Mouse (Mus musculus) embryo, embryonic 11.5 days (tissue): ENCODE results near the gene Nexn.
"Not testable (repeated sequence)": the region's sequence is repeated elsewhere in the genome, so short reads cannot be mapped to it uniquely, and the experiment has no call there.

ENCODE experiments used
- DNase-seq: peaks from one replicate; pipeline ENCODE4 v3.0.0-alpha.2; 2012; ENCODE audit warnings: low read depth, low spot score

The Nexn gene

DNA sequence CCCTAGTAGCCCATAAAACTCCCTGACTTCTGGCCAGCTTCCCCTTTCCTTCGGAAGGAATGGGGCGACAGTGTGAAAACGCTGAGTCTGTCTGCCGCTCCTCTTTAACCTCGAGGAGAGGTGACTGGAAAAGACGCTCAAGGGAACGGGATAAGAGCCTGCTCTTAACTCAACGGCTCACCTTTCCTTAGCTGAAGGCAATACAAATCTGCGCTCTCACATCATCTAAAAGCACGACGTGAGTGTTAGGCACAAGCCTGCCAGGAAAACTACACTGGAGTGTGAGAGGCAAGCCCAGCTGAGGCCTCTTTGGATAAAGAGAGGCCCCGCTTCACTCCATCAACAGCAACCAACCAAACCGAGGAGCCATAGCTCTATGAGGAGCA is at the start of gene Nexn:
TSS of gene Nexn (minus strand) at position 315 of the 386 bp plus-strand sequence.
- no peak for DNase-seq

DNA sequence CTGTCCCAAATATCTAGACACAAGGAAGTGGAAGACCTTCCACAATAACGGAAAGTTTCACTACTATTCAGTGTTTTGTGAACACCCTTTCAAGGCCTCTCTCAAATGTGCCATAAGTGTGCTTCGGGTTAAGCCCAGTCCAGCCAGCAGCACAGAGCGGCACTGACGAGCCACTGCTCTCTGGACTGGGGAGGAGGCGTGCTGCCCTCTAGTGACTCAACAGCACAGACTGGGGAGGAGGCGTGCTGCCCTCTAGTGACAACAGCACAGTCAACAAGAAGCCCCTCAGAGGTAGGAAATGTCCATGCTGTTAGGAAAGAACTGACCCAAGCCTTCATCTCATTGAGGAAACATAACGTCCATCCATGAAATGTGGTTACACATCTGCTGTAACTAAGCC is 49.5 kb upstream of the Nexn start:
- DNase-seq = peak; percentile 74

DNA sequence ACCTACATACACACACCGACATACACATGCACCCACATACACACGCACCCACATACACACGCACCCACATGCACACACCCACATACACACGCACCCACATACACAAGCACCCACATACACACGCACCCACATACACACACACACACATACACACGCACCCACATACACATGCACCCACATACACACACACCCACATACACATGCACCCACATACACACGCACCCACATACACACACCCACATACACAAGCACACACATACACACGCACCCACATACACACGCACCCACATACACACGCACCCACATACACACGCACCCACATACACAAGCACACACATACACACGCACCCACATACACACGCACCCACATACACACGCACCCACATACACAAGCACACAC is 48.5 kb upstream of the Nexn start:
- not testable (repeated sequence) for DNase-seq

DNA sequence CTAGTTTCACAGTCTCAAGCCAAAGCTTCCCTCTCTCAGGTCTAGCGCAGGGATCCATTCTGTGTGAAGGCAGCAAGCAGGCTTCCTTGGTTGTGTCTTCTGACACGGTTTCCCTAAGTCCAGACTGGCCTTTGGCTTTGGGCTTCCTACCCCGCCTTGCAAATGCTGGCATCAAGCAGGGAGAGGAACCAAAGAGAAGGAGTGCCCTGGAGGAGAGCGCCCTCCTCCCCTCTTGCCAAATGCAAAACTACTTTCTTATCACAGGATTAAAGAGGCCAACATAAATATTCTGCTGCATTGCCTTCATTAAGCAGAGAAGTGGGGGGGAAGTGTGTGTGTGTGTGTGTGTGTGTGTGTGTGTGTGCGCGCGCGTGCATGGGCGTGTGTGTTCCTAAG is 43.1 kb upstream of the Nexn start:
- DNase-seq = no peak

DNA sequence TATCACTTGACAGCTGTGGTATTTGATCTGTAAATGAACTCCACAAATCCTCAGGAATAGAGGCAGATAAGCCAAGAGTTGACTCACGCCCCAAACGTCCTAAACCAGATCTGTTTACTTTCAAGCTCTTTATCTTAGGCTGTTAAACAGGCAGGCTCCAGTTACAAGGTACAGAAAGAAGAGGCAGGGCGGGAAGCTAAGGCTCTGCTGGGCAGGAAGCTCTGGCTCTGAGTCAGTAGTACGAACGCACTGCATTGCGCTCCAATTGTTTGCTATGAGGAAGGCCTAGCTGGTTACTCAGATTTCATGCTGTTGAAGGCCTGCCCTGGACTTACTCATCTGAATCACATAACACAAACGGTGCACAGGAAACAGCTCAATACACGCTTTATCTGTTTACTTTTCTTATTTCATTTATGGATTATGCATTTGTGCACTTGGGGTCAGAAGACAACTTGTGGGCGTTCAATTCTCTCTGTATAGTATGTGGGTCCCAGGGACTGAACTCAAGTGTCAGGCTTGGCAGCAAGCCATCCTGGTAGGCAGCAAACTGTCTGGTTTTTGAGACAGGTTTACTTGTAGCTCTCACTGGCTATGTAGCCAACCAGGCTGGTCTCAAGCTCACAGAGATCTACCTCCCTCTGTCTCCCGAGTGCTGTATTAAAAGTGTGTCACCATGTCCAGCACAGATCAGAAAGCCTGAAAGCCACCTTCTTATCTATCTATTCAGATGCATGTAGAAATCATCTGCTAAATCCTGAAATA is 42.5 kb upstream of the Nexn start:
- no peak for DNase-seq

DNA sequence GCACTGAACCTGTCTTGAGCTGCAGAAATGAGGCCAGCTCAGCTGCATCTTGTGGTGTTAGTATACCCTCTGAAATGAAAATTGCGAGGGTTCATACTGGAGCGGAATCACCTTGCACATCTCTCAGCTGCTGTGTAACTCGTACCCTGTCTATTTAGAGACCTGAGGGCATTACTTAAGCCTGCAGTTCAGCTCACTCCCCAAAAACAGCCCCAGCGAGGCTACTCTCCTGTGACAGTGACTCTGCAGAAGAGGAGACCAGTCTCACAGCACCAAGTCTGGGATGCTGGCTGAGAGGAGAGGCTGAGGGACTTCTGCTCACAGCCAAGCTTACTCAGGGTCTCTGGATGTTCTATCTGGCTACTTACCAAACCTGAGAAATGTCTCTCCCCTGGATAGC is 39.8 kb upstream of the Nexn start:
- DNase-seq = no peak

DNA sequence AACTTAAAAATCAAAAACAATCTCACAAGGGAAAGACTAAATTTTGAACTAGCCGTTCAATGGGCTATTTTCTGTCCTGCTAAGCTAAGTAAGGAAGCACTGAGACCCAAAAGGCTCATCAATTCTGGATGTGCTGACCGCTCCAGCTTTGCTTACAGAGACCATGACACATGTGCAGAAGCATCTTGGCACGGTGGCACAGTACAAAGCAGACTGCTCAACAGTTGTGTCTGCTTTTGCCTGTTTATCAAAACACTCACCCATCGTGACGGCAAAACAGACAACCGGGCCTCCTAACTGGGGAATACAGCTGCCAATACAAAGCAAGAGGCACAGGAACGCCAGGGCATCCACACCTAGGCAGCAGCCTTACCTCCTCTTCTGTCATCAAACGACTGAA is 38.9 kb upstream of the Nexn start:
- DNase-seq = no peak

DNA sequence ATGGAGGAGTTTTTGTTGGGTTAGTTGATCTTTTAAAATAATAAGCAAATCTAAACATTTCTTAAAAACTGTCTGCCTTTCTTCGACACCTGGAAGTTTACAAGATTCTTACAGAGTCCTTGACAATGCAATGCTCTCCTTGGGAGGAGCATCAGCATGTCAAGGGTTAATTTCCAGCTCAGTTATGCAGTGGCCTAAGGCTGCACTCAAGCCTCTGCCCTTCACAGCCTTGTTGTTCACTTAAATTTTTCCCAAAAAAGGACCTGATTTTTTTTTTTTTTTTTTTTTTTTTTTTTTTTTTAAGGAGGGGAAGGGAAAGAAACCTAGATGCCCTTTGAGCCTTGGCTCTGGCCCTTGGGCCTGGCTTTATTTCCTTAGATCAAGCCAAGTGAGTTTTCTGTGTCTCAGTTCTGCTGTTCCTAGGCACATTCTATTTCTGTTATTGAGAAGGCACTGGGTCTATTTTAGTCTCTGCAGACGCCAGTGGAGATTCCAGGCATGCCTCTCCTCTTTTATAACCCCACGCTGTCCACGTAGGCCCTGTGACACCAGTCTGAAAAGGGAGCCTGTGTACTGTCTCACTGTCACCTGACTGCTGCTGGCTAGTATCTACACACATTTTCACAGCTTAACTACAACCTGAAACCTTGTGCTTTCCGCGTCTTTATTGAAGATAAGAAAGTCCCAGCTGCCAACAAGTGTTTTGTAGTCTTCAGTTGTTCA is 38.1 kb upstream of the Nexn start:
- DNase-seq = no peak

DNA sequence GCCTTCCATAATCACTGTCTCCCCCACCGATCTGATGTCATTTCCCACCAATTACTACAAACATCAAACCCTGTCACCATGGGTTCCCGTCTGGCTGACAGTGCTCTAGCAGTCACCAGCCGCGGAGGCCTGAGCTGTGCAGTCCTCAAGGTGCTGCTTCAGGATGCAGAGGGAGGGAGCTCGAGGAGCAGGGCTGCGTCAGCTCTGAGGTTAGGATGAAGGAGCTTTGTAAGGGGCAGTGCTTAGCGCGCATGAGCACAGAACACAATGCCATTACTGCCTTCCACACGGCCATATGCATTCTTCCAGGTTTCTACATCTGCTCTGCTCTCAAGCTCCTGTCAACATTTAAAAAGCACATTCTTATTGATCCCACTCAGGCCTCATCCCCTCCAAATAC is 36.8 kb upstream of the Nexn start:
- no peak for DNase-seq

DNA sequence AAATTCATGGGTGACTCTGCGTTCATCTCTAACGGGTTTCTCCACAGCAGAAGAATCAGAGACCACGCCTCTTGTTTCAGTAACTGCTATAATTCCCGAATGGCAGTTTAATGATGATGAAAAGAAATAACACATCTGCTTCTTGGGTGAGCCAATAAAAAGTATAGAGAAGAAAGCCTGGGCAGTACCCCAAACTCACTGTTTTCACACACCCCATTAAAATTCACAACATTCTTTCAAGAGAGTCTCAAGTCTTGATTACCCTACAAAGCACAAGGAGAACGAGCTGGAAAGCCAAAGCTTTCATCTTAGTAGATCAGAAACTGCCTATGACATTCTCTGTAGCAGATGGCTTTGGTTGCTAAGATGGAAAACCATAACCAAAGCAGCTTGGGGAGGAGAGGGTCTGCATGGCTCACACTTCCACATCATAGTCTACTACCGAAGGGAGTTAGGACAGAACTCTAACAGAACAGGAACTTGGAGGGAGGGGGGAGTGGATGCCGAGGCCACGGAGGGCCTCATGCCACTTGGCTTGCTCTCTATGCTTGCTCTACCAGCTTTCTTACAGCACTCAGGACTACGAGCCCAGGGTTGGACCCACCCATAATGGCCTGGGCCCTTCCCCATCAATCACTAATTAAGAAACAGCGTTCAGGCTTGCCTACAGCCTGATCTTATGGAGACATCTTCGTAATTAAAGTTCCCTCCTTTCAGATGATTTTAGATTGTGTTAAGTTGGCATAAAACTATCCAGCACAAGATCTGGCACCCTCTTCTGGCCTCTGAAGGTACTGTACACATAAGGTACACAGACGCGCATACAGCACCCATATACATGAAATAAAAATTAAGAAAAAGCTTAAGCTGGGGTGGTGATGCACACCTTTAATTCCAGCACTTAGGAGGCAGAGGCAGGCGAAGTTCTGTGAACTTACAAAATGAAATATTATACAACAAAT is 34.5 kb upstream of the Nexn start:
- DNase-seq = no peak

DNA sequence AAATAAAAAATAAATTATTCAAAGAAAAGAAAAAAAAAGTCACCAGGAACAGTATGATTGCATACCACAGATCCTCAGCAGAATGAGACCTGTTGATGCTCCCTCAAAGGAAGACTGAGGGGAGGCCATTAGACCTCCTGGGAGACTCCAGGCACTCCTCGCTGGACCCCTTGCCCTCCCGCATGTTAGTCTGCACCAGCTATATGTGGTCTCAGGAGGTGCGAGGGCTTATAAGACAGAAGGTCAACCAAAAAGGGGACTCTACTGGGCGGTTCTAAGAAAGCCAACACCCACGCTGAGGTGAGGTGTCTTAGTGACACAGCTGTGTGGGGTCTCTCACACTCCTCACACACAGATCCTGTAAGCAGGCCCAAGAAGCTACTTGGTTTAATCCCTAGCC is 29.7 kb upstream of the Nexn start:
- no peak for DNase-seq

DNA sequence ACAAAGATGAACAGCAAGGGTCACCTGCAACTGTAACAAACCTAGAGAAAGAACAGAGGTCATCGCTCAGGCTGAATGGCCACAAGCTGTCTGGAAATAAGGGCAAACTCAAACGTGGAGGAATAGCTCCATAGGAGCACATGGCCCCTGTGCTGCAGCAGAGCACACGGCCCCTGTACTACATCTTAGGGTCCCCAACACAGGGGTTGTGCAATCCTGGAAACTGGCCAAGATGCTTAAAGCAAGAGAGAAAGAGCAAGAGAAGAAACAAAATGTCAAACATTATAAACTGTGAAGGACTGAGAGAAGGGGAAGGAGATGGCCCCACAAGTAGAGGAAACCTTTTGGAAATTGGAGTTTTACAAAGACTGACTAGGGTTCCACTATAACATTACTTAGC is 28.2 kb upstream of the Nexn start:
- no peak for DNase-seq

DNA sequence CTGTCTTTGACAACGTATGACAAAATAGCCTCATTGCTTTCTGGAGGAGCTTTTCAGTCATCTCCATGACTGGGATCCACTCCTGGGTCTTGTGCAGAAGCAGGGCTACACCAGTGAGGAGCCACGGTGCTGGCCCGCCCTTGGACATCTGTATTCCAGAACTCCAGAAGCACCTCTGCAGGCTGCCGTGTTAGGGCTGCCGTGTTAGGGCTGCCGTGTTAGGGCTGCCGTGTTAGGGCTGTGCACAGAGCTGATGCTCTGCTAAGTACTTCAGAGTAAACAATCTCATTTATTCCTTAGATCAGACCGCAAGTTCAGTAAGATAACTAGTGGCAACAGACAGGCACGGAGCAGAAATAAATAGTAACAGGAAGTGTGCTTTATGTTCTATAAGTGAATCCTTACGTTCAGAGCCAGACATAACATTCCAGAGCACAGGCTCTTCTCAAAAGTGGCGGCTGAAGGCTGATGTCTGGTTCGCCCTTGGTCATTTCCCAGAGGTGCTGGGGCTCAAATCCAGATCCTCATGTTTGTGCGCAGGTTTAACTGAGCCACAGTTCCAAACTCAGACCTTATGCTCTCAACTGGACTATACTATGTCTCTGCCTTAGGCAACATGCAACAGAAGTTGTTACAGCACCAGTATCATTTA is 27.5 kb upstream of the Nexn start:
- no peak for DNase-seq

DNA sequence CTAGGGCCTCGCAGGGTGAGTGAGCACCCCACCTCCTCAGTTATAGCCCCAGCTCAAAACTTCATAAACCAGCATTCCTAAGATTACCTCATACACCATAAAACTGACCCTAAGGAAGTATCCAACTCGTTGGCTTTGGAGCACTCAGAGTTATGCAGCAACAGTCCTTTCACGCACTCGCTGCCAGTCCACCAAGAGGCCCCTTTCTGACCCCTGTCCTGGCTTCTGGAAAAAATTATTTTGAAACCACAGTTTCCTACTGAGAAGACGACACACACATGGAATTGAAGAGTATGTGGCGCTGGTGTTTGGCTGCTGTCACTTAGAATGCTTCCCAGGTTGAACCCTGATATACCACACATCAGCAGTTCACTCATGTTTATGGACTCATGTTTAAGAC is 25.7 kb upstream of the Nexn start:
- no peak for DNase-seq

DNA sequence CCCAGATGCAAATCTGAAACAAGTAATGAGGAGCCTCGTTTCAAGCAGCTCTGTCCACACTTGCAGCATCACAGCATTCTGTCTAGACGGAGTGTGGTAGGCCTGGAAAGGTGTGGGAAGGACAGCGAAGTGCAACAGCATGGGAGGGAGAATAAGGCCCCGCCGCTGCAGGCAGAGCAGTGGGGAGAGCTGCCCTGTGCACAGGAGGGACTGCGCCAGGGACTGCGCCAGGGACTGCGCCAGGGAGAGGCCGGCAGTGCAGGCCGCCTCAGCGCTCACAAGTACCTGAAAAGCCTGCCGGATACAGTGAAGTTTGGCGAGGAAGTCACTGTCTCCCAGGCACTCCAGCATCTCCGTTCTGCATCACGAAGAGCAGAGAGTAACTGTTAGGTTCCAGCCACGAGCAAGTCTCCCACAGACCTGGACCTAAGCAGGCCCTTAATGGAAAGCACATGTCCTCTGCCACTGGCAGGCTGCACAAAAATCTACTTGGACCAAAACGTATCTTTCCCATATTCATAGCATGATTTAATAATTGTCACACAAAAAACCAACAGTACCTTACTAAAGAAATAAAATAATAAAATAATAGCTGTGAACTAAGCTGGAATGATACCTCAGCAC is 24.1 kb upstream of the Nexn start:
- DNase-seq = no peak

DNA sequence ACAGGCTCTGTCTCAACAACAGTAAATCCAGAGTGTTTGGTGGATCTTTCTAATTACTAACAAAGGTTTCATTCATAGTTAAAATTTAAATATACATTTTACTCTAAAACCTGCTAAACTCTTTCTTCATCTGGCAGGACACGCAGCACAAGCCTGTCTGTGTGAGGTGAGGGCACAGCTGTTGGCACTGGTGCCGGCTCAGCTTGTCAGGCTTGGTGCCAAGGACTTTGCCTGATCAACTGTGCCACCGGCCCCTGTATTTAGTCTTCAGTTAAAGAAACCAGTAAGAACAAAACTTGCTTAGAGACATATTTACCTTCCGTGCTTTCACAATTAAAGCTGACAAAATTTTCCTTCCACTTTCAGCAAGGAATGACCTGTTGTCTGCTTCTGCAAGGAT is 22.6 kb upstream of the Nexn start:
- no peak for DNase-seq

DNA sequence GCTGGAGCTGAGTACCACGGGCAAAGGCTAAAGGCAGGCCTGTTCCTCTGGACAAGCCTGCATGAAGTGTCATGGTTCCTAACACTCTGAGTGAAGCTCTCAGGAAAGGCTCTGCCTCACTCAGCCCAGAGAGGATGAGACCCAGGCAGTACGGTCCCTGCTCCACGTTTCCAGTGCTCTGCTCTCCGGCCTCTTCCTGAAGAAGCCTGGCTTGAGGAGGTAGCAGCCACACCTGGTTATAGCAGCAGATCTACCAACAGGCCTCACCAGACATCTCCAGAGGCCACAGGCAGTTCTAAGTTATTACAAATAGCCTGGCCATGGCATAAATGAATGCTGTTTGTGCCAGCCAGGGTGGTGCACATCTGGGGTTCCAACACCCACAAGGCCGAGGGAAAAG is 22.1 kb upstream of the Nexn start:
- no peak for DNase-seq

DNA sequence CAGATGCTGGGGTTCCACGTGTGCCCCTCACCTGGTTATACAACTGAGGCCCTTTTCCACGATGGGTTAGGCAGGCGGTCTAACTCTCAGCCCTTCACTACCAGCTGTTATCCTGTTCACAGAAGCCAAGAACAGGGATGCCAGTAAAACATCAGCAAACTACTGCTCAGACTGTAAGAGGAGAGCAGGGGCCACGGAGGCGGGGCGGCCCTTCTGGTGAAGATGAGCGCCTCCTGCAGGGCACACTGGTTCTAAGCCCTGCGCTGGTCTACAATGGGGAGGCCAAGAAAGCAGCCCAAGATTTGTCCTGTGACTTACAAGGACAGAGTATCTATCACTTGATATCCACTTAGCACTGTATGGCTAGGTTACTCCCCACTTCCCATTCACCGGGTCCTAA is 21.7 kb upstream of the Nexn start:
- no peak for DNase-seq

DNA sequence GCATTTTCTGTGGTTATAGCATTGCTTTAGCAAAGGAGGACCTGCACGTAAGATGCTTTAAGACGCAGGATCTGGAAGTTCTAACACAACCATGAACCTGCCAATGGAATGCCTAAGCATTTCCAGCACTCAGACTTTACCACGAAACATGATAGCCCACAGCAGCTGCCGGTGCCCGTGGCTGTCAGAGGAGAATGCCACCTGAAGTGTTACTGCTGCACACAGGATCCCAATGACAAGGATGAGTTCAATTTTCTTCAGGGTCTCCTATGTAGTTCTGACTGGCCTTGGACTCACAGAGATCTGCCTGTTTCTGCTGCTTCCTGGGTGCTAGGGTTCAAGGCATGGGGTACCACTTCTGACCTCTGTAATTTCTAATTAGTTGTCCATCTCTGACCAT is 18.6 kb upstream of the Nexn start:
- DNase-seq = no peak

DNA sequence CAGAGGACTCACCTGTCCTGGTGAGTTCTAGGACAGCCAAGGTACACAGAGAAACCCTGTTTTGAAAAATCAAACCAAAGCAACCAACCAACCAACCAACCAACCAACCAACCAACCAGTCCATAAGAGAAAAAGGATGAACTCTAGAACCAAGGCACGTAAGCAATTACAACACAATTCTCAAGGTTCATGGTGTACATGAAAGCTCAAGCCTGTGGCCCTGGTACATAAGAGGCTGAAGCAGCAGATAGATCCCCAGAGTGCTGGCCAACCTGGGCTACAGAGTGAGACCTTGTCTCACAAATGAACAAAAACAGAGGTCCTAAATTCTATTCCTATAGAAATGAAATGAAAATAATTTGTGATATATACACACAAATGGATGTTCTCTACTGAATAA is 18.2 kb upstream of the Nexn start:
- DNase-seq = no peak

DNA sequence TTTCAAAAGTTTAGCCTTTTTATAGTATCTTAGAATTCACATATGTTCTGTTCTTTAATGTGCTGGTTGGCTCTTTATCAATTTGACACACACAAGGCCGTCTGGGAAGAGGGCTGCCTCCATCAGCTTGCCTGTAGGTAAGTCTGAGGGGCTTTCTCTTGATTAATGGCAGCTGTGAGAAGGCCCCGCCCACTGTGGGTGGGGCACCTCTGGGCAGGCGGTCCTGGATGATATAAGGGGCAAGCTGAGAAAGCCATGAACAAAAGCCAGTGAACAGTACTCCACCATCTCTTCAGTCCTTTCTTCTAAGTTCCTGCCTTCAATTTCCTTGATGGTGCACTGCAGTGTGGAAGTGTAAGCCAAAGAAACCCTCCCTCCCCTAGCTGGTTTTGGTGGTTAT is 16.0 kb upstream of the Nexn start:
- no peak for DNase-seq
